Mouse (Mus musculus) thymus, adult 2 months (tissue): Measurements from ENCODE around the gene Pcbp3.

Experiments used
- CTCF ChIP-seq: fragments of 200-500 bp; IDR thresholded peaks from 2 replicates; pipeline ENCODE4 v1.5.1; 2012; ENCODE audit warnings: mild to moderate bottlenecking, control low read depth, low read length, moderate library complexity, borderline replicate concordance; ENCODE audit not compliant: control insufficient read depth, poor library complexity, insufficient read depth; ENCODE audit errors: extremely low read depth
- POLR2A ChIP-seq: fragments of 200-500 bp; IDR thresholded peaks from 2 replicates; pipeline ENCODE4 v1.6.1; 2012; ENCODE audit warnings: mild to moderate bottlenecking, low read length, control low read depth, moderate library complexity; ENCODE audit not compliant: control insufficient read depth, poor library complexity, insufficient read depth; ENCODE audit errors: extremely low read depth

DNA sequence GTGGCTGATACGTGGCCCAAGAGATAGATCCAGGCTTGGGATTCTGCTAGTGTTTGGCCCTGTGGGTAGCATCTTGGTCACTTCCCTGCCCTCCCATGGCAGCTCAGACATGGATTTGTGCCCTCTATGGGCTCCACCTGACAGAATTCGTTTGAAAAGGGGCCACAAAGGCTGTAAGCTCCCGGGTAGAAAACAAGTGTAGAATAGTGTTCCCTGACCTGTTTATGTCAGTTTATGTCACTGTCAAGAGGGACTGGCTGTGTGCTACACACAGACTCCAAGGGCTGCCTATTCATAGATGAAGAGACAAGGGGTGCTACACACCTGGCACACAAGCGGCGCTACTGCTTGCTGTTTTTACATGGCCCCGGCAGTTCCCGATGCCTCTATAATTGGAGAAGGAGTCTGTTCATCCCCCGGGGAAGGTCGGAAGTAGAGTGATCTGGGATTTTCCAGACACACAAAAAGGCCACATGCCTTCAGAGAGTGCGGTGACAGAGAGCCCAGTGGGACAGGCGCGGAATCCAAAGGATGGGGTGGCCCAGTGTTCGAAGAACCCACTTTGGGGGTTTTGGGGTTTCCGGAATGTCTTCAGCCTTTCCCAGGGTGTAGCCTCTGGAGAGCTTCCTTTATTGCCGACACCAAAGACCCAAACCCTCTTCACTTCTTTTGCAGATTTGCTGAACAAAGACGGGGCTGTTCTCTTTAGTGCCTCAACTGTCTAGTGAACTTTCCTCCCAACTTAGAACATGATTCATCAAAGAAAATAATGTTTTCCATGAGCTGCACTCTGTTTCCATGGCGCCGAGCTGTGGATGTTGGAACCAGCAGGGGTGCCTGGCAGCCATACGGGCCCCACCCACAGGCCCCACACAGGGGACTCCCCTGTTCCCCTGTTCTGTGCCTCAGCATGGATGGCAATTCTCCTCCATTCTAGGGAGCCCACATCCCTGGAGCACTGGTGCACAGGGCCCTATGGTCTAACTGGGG, 231.8 kb downstream of the Pcbp3 start:
- TF ChIP-seq POLR2A = no peak
- TF ChIP-seq CTCF = no peak
